Mouse (Mus musculus): ENCODE results near the gene Col16a1.

DNA sequence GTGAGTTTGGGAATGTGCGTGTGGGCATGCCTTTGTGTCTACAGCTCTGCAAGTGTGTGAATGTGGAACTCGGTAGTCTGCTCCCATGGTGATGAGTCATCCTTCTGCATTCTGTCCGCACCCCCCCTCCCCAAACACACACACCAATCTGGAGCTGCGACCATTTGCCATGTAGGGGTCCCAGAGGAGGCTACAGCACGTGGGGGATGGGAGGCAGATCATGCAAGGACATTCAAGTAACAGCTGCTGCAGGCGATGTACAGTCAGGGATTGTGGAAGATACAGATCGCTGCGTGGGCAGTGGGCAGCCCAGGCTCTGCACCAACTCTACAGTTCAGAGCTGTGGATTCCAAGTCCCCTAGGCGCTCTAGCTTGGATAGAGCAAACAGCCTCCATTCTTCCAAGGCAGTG is 93.4 kb downstream of the Col16a1 start:
- TF ChIP-seq CTCF (IDR thresholded peaks at IDR 0.05; ENCODE audit: borderline replicate concordance, control insufficient read depth, extremely low read depth, insufficient read depth, low read length, poor library complexity) (no peak), POLR2A (IDR thresholded peaks at IDR 0.05; ENCODE audit: control insufficient read depth, extremely low read depth, insufficient read depth, low read length, poor library complexity) (no peak)

All from thymus, adult 2 months (tissue).